Mouse (Mus musculus) R1 (cell line): ENCODE data around the gene Nes.

Experiments used
- DNase-seq: peaks from one replicate; pipeline ENCODE4 v3.0.0-alpha.2; 2018; ENCODE audit warnings: low read depth, low spot score

The Nes gene

GRCm38 (mm10) chr3:87982836-87983601 lies 12.1 kb downstream of the Nes start:
- no peak for DNase-seq

- DNase-seq = no peak
Measured at GRCm38 (mm10) chr3:87983627-87984026, 12.7 kb downstream of the Nes start.

- no peak for DNase-seq
Measured at GRCm38 (mm10) chr3:87984094-87984493, 13.2 kb downstream of the Nes start.

GRCm38 (mm10) chr3:87985505-87986320 lies 14.8 kb downstream of the Nes start:
- no peak for DNase-seq

GRCm38 (mm10) chr3:87986868-87987267 lies 16.0 kb downstream of the Nes start:
- DNase-seq = peak; percentile 97

GRCm38 (mm10) chr3:87987633-87988032 lies 16.8 kb downstream of the Nes start:
- DNase-seq = peak; percentile 93

GRCm38 (mm10) chr3:87988068-87988467 lies 17.2 kb downstream of the Nes start:
- no peak for DNase-seq

- peak; percentile 52 for DNase-seq
Measured at GRCm38 (mm10) chr3:87989935-87990334, 19.1 kb downstream of the Nes start.

GRCm38 (mm10) chr3:87993436-87993835 lies 22.6 kb downstream of the Nes start:
- DNase-seq = peak; percentile 92

GRCm38 (mm10) chr3:87995331-87995730 lies 24.5 kb downstream of the Nes start:
- DNase-seq = no peak

GRCm38 (mm10) chr3:87996401-87996800 lies 25.5 kb downstream of the Nes start:
- DNase-seq = no peak

- DNase-seq = peak; percentile 69
Measured at GRCm38 (mm10) chr3:87996971-87997614, 26.2 kb downstream of the Nes start.

GRCm38 (mm10) chr3:87998747-87999146 lies 27.9 kb downstream of the Nes start:
- DNase-seq = no peak

GRCm38 (mm10) chr3:87999243-87999895 lies 28.5 kb downstream of the Nes start:
- peak; percentile 55 for DNase-seq

GRCm38 (mm10) chr3:88000181-88000580 lies 29.3 kb downstream of the Nes start, which contains the start of gene Bcan:
Gene Bcan (minus strand): TSS chr3:88000230.
- peak; percentile 80 for DNase-seq

GRCm38 (mm10) chr3:88000816-88001595 lies 30.1 kb downstream of the Nes start:
- no peak for DNase-seq

GRCm38 (mm10) chr3:88002291-88002976 lies 31.6 kb downstream of the Nes start:
- DNase-seq = no peak

- peak; percentile 87 for DNase-seq
Measured at GRCm38 (mm10) chr3:88005822-88006786, 35.2 kb downstream of the Nes start.

GRCm38 (mm10) chr3:88010634-88011265 lies 39.9 kb downstream of the Nes start:
- peak; percentile 83 for DNase-seq
